In genomic region chr2:130914873-130915272, GRCm38 (mm10) we compare ENCODE assay signal across 18 mouse cellular contexts. TPM values are rescaled to one million over a fixed set of nuclear protein-coding genes. Genes with fewer than 3 reads are reported as not detected.
DNase-seq lines count a peak whose midpoint lies in the region; ATAC-seq and TF ChIP-seq lines count a peak whose summit lies in the region.
"Had no signal": no experiment of that assay in that cellular context is flagged by ENCODE, and none has a peak within 500 bp of the region (broad histone marks: within the 10 kb centered on the region; RNA-seq: fewer than 3 reads in every experiment).

No protein-coding gene starts in this region.

- H3K27ac ChIP-seq in hindbrain, embryonic 10.5 days, result 0 out of 2 replicates have a peak overlapping the region, but pooled peaks have one; percentile 23
- no peak overlapping the region for H3K27ac ChIP-seq in hindbrain, embryonic 11.5 days (ENCODE audit: low read depth, low read length)
- H3K27ac ChIP-seq in cortical plate, adult 2 months (ENCODE audit: insufficient read depth, low read length), result peak overlapping the region; percentile 73; the same call in 1 of the 2 replicates
- H3K27ac ChIP-seq: heart, embryonic 15.5 days; hindbrain, embryonic 13.5 days; neural tube, embryonic 15.5 days had no signal

- H3K4me3 ChIP-seq in hindbrain, embryonic 10.5 days, result no peak overlapping the region
- H3K4me3 ChIP-seq in hindbrain, embryonic 11.5 days (ENCODE audit: low read depth, low read length), result no peak overlapping the region
- H3K4me3 ChIP-seq in cortical plate, adult 2 months (ENCODE audit: insufficient read depth, low read length), result no peak overlapping the region
- H3K4me3 ChIP-seq: heart, embryonic 15.5 days; hindbrain, embryonic 13.5 days; neural tube, embryonic 15.5 days had no signal

- no peak for TF ChIP-seq CTCF in cortical plate, adult 2 months (IDR thresholded peaks at IDR 0.05; ENCODE audit: extremely low read depth, insufficient read depth, low read length)

- no peak for DNase-seq in hindbrain, embryonic 10.5 days (ENCODE audit: low spot score)
- no peak for DNase-seq in hindbrain, embryonic 11.5 days (ENCODE audit: low spot score)
- peak; percentile 25 for DNase-seq in lung, postnatal 25 days (ENCODE audit: low spot score)
- DNase-seq in lung, postnatal 4 days, result no peak
- peak; percentile 42 for DNase-seq in mesoderm, embryonic 11.5 days (ENCODE audit: low read depth, low spot score)
- no peak for DNase-seq in urinary bladder, adult 18-20 months (ENCODE audit: low spot score in 2 of 2)
- DNase-seq: adrenal gland, adult 8-10 months; cerebellum, postnatal 10 days; kidney, adult 18-20 months; kidney, postnatal 25 days; layer of hippocampus, postnatal 36 days; retina, postnatal 1 day; thymus, adult 2 months had no signal

- no peak for ATAC-seq in hindbrain, embryonic 11.5 days (ENCODE audit: low FRiP score)
- no peak for ATAC-seq in erythroid progenitor cell, adult 5-6 weeks (replicated peaks; ENCODE audit: low FRiP score, poor library complexity, severe bottlenecking)

- TF ChIP-seq POLR2A in cortical plate, adult 2 months (IDR thresholded peaks at IDR 0.05; ENCODE audit: extremely low read depth, insufficient read depth, low read length), result no peak

- no peak overlapping the region for H3K9ac ChIP-seq in hindbrain, embryonic 11.5 days (ENCODE audit: low read depth, low read length)
- H3K9ac ChIP-seq: heart, embryonic 15.5 days; hindbrain, embryonic 13.5 days; neural tube, embryonic 15.5 days had no signal

- H3K9me3 ChIP-seq in hindbrain, embryonic 10.5 days, result no peaks in the 10 kb centered on the region
- no peaks in the 10 kb centered on the region for H3K9me3 ChIP-seq in hindbrain, embryonic 11.5 days (ENCODE audit: control insufficient read depth, low read length)
- H3K9me3 ChIP-seq: heart, embryonic 15.5 days; hindbrain, embryonic 13.5 days; neural tube, embryonic 15.5 days had no signal

- H3K4me2 ChIP-seq in hindbrain, embryonic 11.5 days (replicated peaks; ENCODE audit: low read depth, low read length), result no peak overlapping the region
- H3K4me2 ChIP-seq: heart, embryonic 15.5 days; hindbrain, embryonic 13.5 days; neural tube, embryonic 15.5 days had no signal

- WGBS in hindbrain, embryonic 10.5 days, result 84% methylated on average over 1 of the region's 1 CpGs
- WGBS in hindbrain, embryonic 11.5 days, result 88% methylated on average over 1 of the region's 1 CpGs

- H3K27me3 ChIP-seq in hindbrain, embryonic 10.5 days (ENCODE audit: insufficient read depth, poor library complexity, severe bottlenecking), result no peaks in the 10 kb centered on the region
- H3K27me3 ChIP-seq in hindbrain, embryonic 11.5 days (ENCODE audit: control insufficient read depth, insufficient read depth, low read length), result no peaks in the 10 kb centered on the region
- H3K27me3 ChIP-seq: heart, embryonic 15.5 days; hindbrain, embryonic 13.5 days; neural tube, embryonic 15.5 days had no signal

- no peaks in the 10 kb centered on the region for H3K36me3 ChIP-seq in hindbrain, embryonic 10.5 days
- H3K36me3 ChIP-seq in hindbrain, embryonic 11.5 days (ENCODE audit: control insufficient read depth, insufficient read depth, low read length), result no peaks in the 10 kb centered on the region
- H3K36me3 ChIP-seq: heart, embryonic 15.5 days; hindbrain, embryonic 13.5 days; neural tube, embryonic 15.5 days had no signal

- H3K4me1 ChIP-seq in hindbrain, embryonic 10.5 days (replicated peaks), result peaks cover 8% of the 10 kb centered on the region
- H3K4me1 ChIP-seq in hindbrain, embryonic 11.5 days (replicated peaks; ENCODE audit: control insufficient read depth, insufficient read depth, low read length), result no peaks in the 10 kb centered on the region
- H3K4me1 ChIP-seq in cortical plate, adult 2 months (ENCODE audit: control insufficient read depth, insufficient read depth, low read length), result peaks cover 9% of the 10 kb centered on the region

RNA-seq across cellular contexts. Expression of gene Atrn, which starts 8.6 kb away (rescaled TPM):
- 5.3 and 7.6 TPM in 2 replicates for polyA plus RNA-seq in hindbrain, embryonic 10.5 days (2016; fragmentation: Nextera tagmentation; extraction: Ambion mirVana)
- polyA plus RNA-seq in hindbrain, embryonic 11.5 days (2014; fragmentation: Nextera tagmentation; extraction: Ambion mirVana), result 9.3 and 9.9 TPM in 2 replicates
- polyA plus RNA-seq in cortical plate, adult 2 months (2012; rRNA removed), result 57.9 and 59.3 TPM in 2 replicates
- 9.7 and 10.1 TPM in 2 replicates for total RNA-seq in erythroid progenitor cell, adult 5-6 weeks (2015; ENCODE audit: low replicate concordance)
- 5.8 and 13.7 TPM in 2 replicates for total RNA-seq in erythroid progenitor cell, adult 5-6 weeks (2017; ENCODE audit: low replicate concordance)

RNA-seq across cellular contexts. Expression of gene 4930402H24Rik, which starts 8.7 kb away (rescaled TPM):
- polyA plus RNA-seq in hindbrain, embryonic 10.5 days (2016; fragmentation: Nextera tagmentation; extraction: Ambion mirVana), result 30.3 and 50.9 TPM in 2 replicates
- 66.8 and 70.6 TPM in 2 replicates for polyA plus RNA-seq in hindbrain, embryonic 11.5 days (2014; fragmentation: Nextera tagmentation; extraction: Ambion mirVana)
- polyA plus RNA-seq in cortical plate, adult 2 months (2012; rRNA removed), result 62.4 and 62.9 TPM in 2 replicates
- total RNA-seq in erythroid progenitor cell, adult 5-6 weeks (2015; ENCODE audit: low replicate concordance), result 14.7 and 32.4 TPM in 2 replicates
- total RNA-seq in erythroid progenitor cell, adult 5-6 weeks (2017; ENCODE audit: low replicate concordance), result 16.0 and 37.9 TPM in 2 replicates

Comparison
In these comparisons a context has a peak if more than half of its experiments do, and no peak if none do; other contexts are left out.
1. DNase-seq: peak in lung, postnatal 25 days (single experiment) and mesoderm, embryonic 11.5 days (single experiment); none in hindbrain, embryonic 10.5 days (single experiment), hindbrain, embryonic 11.5 days (single experiment), lung, postnatal 4 days (0 of 2) and urinary bladder, adult 18-20 months (0 of 2).